Mouse (Mus musculus): ENCODE results near the gene Dhx34. TPM values are rescaled to one million over a fixed set of nuclear protein-coding genes. Genes with fewer than 3 reads are reported as not detected.
A peak's percentile ranks its signal among the peaks of the same experiment; 100 is the strongest.

Dhx34 gene
- polyA plus RNA-seq, 1 experiment from 2014 or later, result 18.4 TPM

DNA sequence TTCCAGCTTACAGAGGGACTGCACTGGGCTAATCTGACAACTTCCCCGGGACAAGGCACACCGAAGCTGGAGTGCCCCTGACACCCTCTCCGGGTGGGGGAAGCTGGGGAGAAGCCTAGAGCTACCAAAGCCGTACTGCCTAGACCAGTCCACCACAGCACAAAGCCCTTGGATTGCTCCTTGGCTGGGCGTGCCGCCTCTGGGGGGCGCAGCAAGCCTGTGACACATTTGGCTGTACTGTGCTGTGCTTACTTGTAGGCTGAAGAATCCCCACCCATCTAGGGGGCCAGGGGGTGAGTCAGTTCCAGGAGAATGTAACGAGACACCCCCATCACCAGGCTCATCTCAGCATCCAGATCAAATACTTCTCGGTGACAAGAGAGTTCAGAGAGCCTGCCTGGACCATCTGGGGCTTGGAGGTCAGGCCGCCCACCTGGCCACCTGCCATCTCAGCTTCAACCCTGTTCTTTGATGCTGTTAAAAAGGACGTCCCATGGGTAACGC, 10.9 kb downstream of the Dhx34 start:
- DNase-seq (ENCODE audit: low spot score), result peak; percentile 34

DNA sequence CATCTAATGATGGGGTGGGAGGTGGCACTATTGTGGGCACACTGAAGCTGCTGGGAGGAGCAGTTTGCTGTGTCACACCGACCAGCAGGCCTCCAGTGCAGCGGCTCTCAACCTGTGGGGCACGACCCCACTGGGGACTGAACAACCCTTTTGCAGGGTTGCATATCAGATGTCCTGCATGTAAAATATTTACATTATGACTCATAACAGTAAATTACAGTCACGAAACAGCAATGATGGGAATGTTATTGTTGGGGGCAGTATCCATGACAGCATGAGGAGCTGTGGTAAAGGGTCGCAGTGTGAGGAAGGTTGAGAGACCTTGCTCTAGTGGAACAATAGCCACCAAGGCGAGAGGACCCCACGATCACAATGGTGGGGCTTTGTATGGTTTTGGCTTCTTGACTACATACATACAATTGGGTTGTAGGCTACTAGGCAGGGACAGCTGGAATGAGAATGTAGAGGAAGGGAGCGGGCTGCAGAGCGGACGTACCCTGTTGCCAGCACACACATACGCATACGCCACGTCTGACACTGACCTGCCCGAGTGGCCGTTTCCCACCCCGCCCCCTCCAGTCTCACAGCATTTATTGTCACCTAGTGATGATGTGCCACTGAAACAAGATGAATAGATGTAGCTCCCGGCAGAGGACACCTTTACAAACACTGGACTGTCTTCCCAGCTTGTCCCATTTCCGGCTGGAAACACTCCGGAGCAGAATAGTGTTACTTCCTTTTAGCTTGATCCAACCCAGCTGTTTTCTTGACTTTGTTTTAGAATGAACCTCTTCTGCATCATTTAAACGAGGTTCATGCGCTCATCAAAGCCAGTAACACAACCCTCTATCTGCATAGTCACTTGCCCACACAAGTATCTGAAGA, 12.8 kb downstream of the Dhx34 start:
- DNase-seq (ENCODE audit: low spot score), result no peak

DNA sequence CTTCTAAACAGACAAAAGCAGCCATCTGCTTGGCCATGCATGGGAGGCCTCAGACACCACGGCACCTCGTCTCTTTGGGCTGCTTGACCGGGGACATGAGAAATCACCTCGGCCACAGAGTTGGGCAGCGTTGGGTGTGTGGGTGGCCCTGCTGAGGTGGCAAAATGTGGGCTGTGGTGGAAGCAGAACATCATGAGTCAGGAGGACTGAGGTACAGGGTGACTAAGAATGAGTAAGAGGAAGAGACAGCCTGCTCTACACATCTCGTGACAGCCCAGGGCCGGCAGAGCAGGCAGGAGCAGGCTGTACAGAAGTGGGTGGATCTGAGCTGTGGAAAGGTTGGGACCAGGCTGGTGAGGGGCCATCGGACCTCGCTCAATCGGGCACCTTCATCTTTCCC, 14.3 kb downstream of the Dhx34 start:
- peak; percentile 41 for DNase-seq (ENCODE audit: low spot score)

DNA sequence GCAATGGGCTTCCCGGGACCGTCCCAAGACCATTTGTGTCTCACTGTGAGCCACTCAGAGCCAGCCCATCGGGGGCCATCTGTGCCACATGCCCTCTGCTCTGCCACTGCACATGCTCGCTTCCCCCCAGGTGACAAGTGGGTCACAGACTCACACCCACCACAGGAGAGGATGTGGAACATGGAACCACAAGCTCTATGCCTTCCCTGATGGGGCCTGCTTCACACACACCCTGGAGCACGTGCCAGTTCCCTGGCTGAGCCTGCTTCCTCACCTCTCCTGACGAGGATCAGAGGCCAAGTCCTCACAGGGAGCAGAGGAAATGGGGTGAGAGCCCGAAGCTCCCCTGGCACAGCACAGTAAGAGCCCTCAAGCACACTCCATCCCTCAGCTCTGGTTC, 14.8 kb downstream of the Dhx34 start:
- peak; percentile 87 for DNase-seq (ENCODE audit: low spot score)

DNA sequence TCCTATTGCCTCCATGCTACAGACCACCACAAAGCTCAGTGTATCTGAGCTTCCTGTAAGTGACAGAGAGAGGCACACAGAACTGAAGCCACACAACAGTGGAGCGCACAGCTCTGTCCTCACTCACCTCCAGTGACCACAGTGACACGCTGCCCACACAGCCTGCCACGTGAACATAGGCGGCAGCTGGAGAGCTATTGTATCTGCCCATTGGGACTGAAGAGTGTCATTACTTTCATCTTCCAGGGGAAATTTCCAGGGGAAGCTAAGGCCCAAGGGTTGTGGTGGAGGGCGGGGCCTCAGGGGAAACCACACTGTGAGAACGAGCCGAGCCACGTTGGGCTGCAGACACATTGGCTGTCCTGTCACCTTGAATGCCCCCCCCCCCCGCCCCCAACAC, 17.0 kb downstream of the Dhx34 start:
- peak; percentile 44 for DNase-seq (ENCODE audit: low spot score)

DNA sequence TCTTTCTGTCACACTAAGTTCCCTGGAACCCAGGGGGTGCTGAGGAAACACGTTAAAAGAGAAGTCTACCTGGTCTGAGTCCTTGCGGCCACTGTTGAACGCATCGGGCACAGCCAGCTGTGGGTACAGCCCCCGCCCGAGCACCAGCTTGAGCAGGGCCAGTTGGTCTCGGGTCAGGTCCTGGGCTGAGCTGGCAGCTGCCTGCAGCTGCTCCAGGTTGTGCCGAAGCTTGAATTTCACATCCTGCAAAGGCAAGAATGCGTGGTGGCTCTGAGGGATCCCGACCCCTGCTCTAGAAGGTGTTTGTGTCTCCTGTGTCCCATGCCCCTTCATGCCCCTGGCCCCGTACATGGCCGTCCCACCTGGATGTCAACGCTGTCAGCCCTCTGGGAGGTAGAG, 18.3 kb downstream of the Dhx34 start:
- DNase-seq (ENCODE audit: low spot score), result no peak

DNA sequence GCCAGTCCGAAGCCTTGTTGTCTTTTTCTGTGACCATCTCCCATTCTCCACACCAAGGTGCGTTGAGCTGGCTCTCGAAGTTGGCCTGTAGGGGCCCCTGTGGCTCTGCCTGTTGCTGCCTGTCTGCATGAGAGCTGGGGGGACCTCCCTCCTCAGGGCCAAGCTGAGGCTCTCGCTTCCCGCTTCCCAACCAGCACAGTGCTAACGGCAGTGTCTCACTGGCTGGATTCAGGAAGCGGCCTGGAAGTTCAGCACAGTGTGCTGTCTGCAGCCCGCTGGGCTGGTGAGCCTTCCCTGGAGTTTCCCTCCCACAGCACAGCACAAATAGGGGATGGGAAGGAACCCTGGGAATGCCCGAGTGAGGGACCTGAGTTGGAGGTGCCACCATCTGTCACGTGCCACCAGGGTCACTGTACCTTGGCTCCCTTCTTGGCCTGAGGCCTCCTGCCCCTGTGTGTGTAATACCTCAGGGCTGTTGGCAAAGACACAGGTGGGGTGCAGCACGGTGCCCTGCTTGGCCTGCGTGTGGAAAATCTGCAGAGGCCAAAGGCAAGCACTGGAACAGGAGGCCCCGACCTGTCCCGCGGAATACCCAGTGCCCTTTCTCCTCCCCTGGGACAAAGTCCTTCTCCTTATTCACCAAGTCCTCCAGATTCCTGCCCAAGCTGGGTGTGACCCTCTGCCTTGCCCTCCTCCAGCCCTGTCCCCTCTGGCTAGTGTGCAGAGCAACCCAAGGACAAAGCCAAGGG, 18.9 kb downstream of the Dhx34 start:
- DNase-seq (ENCODE audit: low spot score), result no peak

DNA sequence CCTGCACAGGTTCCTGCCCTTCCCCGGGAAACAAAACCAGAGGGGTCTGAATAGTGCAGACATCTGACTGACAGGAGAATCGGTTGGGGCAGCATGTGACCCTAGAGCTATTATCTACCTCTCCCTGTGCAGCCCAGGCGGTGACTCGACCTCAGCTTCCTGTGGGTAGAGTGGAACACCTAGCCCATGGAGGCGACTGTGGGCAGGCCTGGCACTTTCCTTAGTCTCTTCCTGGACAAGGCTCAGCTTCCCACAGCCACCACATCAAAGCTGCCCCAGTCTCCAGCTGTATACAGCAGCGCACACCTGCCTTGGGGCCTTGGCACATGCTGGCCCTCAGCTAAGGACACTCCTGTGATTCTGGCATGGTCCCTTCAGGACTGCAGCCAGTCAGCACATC, 20.7 kb downstream of the Dhx34 start:
- DNase-seq (ENCODE audit: low spot score), result peak; percentile 69

DNA sequence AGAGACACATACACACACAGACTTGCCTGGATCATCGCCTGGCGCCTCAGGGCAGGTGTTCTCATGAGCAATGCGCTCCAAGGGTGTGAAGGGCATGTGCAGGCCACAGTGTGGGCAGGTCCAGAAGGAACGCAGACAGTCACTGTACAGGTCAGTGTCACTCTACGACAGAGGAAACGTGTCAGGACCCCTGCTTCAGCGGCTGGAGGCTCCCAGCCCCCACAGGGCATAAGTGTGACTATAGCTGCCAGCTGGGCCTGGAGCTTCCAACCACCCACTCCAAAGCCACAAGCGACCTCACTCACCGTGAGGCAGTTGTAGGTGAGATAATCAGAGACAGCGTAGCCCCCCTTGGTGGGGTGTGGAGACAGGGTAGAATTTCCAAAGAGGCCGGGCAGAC, 23.3 kb downstream of the Dhx34 start:
- peak; percentile 63 for DNase-seq (ENCODE audit: low spot score)

DNA sequence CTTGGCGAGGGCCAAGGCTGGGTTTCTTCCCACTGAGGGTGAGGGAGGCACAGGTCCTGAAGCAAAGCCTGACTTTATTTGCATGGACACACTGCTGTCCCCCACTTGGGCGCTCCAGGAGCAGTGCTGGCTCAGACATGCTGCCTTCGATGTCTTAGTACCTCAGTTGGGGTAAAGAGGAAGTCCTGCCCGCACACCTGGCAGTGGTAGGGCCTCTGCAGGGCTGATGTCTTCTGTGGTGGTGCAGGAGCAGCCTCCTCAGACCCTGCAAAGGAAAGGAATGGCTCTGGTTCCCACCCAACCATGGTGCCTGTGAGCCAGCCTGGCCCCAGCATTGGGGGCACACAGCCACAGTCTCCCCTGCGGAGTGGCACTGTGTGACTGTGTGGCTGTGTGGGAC, 24.7 kb downstream of the Dhx34 start:
- DNase-seq (ENCODE audit: low spot score), result peak; percentile 79

DNA sequence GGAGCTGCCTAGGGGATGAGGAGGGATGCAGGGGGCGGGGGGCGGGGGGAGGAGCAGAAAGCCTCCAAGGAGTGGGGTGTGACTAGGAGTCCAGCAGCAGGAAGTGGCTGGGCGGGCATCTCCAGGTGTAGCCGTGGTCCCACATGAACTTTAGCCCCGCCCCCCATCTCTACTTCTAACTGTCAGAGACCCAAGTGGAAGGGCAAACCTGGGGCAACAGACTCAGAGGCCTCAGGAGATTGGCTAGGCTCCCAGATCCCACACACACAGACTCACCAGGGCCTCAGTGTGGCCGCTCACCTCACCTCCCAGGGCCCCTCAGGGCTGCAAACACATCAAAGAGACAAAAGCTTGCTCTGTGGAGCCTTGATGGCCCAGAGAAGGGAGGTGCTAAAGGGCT, 25.2 kb downstream of the Dhx34 start:
- peak; percentile 60 for DNase-seq (ENCODE audit: low spot score)

DNA sequence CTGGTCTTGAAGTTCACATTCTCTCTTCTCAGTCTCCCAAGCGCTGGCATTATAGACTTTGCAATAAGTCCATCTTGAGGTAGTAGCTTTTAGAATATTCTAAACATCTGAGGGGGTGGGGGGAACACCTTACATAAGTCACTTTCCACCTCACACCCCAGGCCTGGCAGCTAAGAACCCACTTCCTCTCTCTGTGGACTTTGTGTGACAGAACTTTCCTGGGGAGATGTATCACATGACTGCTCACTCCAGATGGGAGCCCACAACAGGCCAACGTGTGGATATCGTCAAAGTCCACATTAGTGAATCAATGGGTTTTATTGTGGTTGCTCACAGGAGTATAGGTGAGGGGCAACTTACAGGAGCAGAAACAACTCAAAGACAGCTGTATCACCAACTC, 28.1 kb downstream of the Dhx34 start:
- DNase-seq (ENCODE audit: low spot score), result peak; percentile 67

DNA sequence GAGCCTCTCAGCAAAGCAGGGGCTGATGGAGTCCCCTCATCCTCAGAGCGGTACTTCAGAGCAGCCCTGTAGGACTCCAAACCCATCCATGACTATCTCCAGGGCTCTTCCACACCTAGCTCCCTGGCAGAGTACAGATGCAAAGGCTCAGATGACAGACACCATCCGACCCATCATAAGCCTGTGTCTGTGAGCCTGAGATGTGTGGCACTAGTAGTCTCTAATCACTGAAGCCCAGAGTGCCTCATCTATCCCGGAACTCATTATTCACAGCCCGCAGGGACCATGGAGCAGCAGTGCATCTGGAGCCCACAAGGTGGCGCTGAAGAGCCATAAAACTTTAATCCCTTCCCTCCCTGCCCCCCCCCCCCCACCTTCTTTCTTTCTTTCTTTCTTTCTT, 29.5 kb downstream of the Dhx34 start:
- DNase-seq (ENCODE audit: low spot score), result peak; percentile 81

DNA sequence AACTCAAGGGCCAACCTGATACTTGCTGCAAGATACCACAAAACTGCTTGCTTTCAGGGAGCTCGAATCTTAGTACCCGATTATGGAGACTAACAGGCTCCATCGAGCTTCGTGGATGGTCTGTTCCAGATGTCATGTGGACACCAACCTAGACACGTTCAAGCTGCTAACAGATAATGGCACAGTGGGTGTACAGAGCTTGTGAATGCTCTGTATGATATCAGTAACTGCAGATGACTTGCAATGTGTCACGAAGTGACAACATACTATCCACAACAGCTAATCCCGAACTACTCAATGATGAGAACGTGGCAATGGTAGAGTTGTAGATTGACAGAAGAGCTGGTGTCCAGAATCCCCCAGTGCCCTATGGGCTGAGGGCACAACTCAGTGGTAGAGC, 34.3 kb downstream of the Dhx34 start:
- no peak for DNase-seq (ENCODE audit: low spot score)

DNA sequence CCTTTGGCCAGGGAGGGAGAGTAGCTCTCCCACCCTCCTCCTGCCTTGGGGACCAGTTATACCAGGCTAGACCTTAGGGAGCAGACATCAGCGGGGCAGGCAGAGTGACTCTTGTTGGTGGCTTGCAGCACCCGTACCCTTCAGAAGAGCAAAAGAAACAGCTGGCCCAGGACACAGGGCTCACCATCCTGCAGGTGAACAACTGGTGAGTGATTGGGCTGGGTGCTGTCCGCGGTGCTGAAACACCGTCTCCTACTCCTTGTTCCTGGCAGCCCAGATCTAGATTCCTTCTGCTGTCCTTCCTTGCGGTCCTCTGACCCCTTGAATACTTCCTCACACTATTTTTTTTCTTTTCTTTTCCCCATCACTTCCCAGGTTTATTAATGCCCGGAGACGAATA, 38.2 kb downstream of the Dhx34 start:
- DNase-seq (ENCODE audit: low spot score), result peak; percentile 64

DNA sequence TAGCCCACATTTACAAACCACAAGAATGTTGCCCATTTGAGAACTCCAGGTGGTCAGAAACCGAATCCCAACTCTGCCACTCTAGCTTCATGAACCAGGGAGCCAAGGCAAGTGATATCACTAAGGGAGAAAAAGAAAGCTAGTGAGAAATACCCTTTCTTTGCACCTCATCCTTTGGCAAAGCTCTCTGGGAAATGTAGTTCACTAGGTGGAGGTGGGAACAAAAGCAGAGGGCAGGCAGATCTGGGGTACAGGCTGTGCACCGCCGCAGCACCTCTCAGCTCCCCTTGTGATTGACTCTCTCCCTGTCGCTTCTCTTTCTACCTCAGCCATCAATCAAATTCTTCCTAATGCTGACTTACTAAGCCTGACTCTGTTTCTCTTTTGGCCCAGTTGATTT, 43.7 kb downstream of the Dhx34 start:
- no peak for DNase-seq (ENCODE audit: low spot score)

DNA sequence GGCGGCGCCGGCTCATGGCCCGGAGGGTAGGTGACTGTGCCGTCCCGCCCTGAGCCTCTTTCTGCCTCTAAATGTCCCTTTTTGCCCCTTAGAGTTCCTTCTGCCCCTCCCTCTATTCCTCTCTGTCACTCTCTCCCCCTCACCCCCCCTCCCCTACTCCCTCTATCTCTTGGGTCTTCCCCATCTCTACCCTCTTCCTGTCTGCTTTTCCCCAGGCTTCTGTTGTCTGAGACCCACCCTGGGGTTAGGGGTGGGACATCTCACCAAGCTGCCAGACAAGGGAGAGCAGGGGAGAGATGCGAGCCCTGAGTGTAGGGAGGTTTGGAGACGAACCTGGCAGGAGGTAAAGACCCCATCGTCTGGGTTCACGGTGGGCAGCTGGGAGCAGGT, 46.3 kb downstream of the Dhx34 start:
- DNase-seq (ENCODE audit: low spot score), result peak; percentile 22

DNA sequence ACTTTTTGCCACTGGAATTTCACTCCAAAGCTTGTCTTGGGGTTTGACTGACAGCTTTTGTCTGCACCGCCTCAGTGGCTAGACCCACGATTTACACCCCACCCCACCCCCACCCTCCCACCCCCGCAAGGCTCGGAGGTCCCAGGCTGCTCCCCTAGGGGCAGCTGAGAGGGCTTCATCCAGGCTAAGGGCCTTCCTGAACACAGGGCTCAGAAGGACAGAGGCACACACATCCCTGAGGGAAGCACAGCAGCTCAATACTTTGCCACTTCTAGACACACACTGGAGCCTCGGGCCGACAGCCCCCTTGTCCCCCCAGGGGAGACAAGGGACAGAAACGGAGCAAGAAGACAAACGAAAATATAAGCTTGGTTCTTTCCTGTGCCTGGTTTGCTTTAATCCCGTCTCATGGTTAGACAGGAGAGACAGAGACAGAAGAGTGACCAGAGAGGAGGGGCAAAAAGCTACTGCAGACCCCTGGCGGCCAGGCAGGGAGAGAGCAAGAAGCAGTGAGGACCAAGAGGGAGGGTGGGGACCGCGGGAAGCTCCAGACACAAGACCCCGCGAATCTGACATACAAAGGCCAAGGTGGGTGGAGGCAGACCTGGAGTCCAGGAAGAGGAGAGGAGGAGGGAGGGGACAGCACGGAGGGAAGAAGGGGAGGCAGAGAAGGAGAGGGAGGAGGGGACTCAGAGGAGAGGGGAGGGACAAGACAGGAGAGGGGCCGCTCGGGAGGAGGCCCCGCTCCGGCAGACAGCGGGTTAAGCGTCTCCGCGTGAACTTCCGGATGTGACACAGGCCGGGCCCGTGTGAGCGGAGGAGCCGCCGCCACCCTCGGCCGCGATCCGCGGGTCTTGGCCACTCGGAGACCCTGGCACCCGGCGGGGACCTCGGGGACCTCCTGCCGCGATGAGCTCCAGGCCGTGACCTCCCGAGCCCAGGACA, 47.0 kb downstream of the Dhx34 start, which contains the start of gene Meis3:
Meis3 (plus strand) TSS at position 494 of the 945 bp plus-strand sequence.
- peak; percentile 68 for DNase-seq (ENCODE audit: low spot score)

DNA sequence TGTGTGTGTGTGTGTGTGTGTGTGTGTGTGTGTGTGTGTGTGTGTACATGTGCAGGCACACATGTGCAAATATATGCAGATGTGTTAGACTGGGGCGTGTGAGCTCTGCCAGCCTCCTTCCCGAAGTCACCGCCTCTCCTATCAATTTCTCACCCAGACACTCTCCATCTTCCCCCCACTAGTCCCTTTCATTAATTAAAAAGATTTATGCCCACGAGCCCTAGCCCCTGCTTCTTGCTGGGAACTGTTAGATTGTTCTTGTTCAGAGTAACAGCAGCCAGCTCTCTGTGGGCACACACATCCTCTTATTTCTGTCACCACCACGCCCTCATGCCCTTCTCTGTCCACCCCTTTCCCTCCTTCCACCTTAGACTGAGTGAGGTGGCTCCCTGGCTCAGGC, 48.7 kb downstream of the Dhx34 start:
- DNase-seq (ENCODE audit: low spot score), result no peak

DNA sequence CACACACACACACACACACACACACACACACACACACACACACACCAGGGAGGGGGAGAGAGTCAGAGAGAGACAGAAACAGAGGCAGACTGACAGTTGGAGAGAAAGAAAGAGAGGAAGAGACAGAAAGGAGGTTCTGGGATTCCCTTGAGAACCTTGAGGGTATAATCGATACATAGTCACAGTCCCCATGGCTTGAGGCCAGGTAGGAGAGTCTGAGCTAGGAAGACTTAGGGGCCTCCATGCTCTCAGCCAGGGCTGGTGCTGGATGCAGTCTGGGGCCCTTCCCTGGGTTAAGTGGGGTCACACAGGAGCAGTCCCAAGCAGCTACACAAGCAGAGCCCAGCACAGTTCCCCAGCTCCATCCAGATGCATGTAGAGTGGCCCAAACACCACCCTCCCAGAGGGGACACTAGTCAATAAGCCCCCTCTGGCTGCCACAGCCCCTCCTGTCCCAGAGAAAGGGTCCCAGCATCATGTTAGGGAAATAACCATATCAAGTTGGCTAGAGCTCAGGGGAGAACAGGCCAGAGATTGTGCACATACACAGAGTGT, 49.2 kb downstream of the Dhx34 start:
- DNase-seq (ENCODE audit: low spot score), result no peak

DNA sequence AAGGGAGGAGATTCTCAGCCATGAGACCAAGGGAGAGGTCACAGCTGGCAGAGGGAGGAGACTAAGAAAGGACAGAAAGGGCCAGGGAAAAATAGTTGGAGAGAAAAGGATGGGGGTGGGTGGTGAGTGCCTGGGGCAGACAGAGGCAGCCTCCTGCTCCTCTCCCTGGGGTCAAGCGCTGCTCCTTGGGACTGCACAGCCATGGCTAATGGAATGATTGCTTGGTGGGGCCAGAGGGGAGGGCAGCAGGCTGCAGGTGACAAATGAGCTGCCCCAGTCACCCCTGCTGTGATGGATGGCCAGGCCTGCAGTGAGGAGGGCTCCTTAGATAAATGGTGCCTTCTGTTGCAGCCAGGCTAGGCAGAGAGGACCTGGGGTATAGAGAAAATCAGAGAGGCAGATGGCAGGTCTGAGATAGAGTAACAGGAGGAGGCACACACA, 49.7 kb downstream of the Dhx34 start:
- DNase-seq (ENCODE audit: low spot score), result no peak

Measured in thymus, postnatal 0 days (tissue).